Mouse (Mus musculus): ENCODE measurements around the gene Gpbp1. TPM values are rescaled to one million over a fixed set of nuclear protein-coding genes. Genes with fewer than 3 reads are reported as not detected.

Gene Gpbp1
- polyA plus RNA-seq, 1 experiment: 3.9 TPM

DNA sequence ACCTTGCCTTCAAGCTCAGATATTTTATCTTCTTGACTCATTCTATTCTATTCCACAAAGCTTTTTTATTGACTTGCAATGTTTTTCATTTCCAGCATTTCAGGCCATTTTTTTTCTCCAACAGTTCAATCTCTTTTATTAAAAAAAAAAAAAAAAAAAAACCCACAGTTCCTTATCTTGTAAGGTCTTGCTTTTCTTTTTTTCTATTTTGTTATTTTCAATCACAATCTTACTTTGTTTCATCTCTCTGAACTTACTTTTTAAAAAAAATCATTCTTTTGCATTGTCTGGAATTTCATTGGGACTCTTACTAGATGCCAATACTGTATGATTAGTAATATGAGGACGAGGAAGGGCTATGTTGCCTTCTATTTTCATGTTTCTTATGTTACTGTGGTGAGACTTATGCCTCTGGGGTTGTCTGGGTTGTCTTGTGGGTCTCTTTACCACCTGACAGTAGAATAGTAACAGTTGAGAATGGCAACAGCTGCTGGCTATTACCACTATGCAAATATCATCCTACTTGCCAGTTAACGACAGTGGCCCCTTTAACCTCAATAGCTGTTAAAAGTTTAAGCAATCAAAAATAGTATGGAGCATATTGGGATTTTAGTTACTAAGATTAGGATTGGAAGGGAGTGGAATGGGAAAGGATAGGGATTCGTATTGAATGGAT lies 19.2 kb downstream of the Gpbp1 start:
- TF ChIP-seq POLR2A (IDR thresholded peaks at IDR 0.05; ENCODE audit: borderline replicate concordance, extremely low read depth, low read depth, low read length) (no peak), CTCF (IDR thresholded peaks at IDR 0.05; ENCODE audit: insufficient read depth, low read length) (no peak)
- no peak for DNase-seq
- Histone ChIP-seq H3K4me1 (ENCODE audit: control insufficient read depth, insufficient read depth, low read length) (peaks cover 13% of the 10 kb centered on the region), H3K4me3 (replicated peaks; ENCODE audit: extremely low read depth, low read depth, low read length) (no peak overlapping the region)
- 56% methylated on average over 3 of the region's 3 CpGs for WGBS

- Histone ChIP-seq H3K4me3 (replicated peaks; ENCODE audit: extremely low read depth, low read depth, low read length) (no peak overlapping the region), H3K4me1 (ENCODE audit: control insufficient read depth, insufficient read depth, low read length) (peaks cover 5% of the 10 kb centered on the region)
- no peak for DNase-seq
- TF ChIP-seq POLR2A (IDR thresholded peaks at IDR 0.05; ENCODE audit: borderline replicate concordance, extremely low read depth, low read depth, low read length) (no peak), CTCF (IDR thresholded peaks at IDR 0.05; ENCODE audit: insufficient read depth, low read length) (no peak)
- 83% methylated on average over 3 of the region's 3 CpGs for WGBS
Observed at GRCm38 (mm10) chr13:111467350-111467749, 22.6 kb downstream of the Gpbp1 start.

GRCm38 (mm10) chr13:111461424-111461823 lies 28.5 kb downstream of the Gpbp1 start:
- no peak for DNase-seq
- Histone ChIP-seq H3K4me3 (replicated peaks; ENCODE audit: extremely low read depth, low read depth, low read length) (no peak overlapping the region), H3K4me1 (ENCODE audit: control insufficient read depth, insufficient read depth, low read length) (peaks cover under 1% of the 10 kb centered on the region; the same call in 1 of the 2 replicates)
- TF ChIP-seq POLR2A (IDR thresholded peaks at IDR 0.05; ENCODE audit: borderline replicate concordance, extremely low read depth, low read depth, low read length): no peak
- peak; percentile 42; the same call in 1 of the 2 replicates for TF ChIP-seq CTCF (IDR thresholded peaks at IDR 0.05; ENCODE audit: insufficient read depth, low read length)
- WGBS: 3% methylated on average over 1 of the region's 1 CpGs

GRCm38 (mm10) chr13:111456790-111457189 lies 33.1 kb downstream of the Gpbp1 start:
- TF ChIP-seq POLR2A (IDR thresholded peaks at IDR 0.05; ENCODE audit: borderline replicate concordance, extremely low read depth, low read depth, low read length): no peak
- TF ChIP-seq CTCF (IDR thresholded peaks at IDR 0.05; ENCODE audit: insufficient read depth, low read length): no peak
- WGBS: 57% methylated on average over 2 of the region's 2 CpGs

DNA sequence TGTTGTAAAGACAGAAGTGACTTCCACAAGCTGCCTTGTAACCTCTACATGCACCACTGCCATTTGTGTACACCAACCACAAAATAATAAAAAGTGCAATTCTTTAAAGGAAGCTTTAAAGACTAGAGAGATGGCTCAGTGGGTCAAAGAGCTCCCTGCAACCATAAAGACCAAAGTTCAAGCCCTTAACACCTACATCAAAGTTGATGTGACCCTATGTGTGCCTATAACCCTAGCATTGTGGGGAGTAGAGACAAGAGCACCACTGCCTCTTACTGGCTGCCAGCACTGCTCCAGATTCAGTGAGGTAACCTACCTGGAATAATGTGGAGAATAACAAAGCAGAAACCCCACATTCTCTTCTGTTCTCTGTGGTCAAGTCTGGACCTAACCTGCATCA lies 45.6 kb downstream of the Gpbp1 start:
- TF ChIP-seq CTCF (IDR thresholded peaks at IDR 0.05; ENCODE audit: insufficient read depth, low read length) (no peak), POLR2A (IDR thresholded peaks at IDR 0.05; ENCODE audit: borderline replicate concordance, extremely low read depth, low read depth, low read length) (no peak)
- Histone ChIP-seq H3K4me3 (replicated peaks; ENCODE audit: extremely low read depth, low read depth, low read length) (no peak overlapping the region), H3K4me1 (ENCODE audit: control insufficient read depth, insufficient read depth, low read length) (peaks cover 8% of the 10 kb centered on the region)
- DNase-seq: no peak

More at GRCm38 (mm10) chr13:111456790-111457189, 33.1 kb downstream of the Gpbp1 start:
- DNase-seq: no peak
- Histone ChIP-seq H3K4me3 (replicated peaks; ENCODE audit: extremely low read depth, low read depth, low read length) (no peak overlapping the region), H3K4me1 (ENCODE audit: control insufficient read depth, insufficient read depth, low read length) (peaks cover 5% of the 10 kb centered on the region)

DNA sequence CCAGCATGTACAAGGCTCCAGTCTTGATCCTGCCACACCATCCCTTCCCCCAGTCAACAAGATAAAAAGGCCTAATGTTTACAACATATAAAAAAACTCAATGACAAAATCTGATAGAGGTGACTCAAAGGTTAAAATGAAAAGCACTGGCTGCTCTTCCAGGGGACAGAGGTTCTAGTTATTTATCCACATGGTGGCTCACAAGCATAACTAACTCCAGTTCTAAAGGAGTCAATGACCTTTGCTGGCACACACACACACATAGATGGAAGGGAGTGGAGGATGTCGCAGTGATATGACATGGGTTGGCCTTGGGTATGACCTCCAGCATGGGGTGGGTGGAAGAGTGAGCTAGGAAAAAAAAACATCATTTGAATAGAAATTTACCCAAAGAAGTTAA lies 58.7 kb downstream of the Gpbp1 start:
- H3K4me3 ChIP-seq (replicated peaks; ENCODE audit: extremely low read depth, low read depth, low read length): no peak overlapping the region
- TF ChIP-seq POLR2A (IDR thresholded peaks at IDR 0.05; ENCODE audit: borderline replicate concordance, extremely low read depth, low read depth, low read length) (no peak), CTCF (IDR thresholded peaks at IDR 0.05; ENCODE audit: insufficient read depth, low read length) (no peak)
- no peaks in the 10 kb centered on the region for H3K4me1 ChIP-seq (ENCODE audit: control insufficient read depth, insufficient read depth, low read length)
- no peak for DNase-seq
- 79% methylated on average over 1 of the region's 1 CpGs for WGBS

DNA sequence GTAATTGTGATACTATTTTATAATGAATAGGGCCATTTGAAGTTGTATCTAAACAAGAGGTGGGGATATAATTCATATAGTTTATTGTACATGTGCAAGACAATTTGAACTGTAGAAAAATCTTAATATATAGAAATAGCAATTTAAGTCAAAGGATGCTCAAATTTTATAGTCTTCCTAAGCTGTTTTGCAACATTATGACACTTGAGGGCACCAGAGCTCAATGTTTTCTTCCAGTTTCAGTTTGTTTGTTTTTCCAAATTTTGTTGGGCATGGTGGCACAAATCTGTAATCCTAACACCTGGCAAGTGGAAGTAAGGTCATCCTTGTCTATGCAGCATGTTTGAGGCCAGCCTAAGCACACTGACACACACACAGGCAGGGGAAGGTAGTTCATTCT lies 68.6 kb downstream of the Gpbp1 start:
- no peak for TF ChIP-seq CTCF (IDR thresholded peaks at IDR 0.05; ENCODE audit: insufficient read depth, low read length)
- no peak for TF ChIP-seq POLR2A (IDR thresholded peaks at IDR 0.05; ENCODE audit: borderline replicate concordance, extremely low read depth, low read depth, low read length)
- no peak for DNase-seq
- H3K4me1 ChIP-seq (ENCODE audit: control insufficient read depth, insufficient read depth, low read length): no peaks in the 10 kb centered on the region
- H3K4me3 ChIP-seq (replicated peaks; ENCODE audit: extremely low read depth, low read depth, low read length): no peak overlapping the region

DNA sequence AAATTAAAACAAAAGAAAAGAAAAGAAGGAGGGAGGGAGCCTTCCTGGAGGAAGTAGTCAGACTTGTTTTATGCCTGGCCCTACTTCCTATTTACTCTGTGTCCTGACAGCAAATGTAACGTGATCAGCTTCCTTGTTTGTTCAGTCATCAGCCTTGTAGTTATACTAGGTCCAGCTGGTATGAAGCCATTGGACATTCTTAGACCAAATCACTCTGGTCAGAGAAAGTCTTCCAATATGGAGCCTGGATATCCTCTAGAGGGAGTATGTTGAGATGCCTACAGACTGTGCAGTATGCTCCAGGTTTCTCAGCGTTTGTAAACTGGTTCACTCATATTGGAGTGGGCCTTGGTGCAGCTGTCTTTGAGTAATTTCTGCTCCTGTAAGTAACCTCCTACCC lies 71.8 kb downstream of the Gpbp1 start:
- no peak overlapping the region for H3K4me3 ChIP-seq (replicated peaks; ENCODE audit: extremely low read depth, low read depth, low read length)
- H3K4me1 ChIP-seq (ENCODE audit: control insufficient read depth, insufficient read depth, low read length): no peaks in the 10 kb centered on the region
- TF ChIP-seq POLR2A (IDR thresholded peaks at IDR 0.05; ENCODE audit: borderline replicate concordance, extremely low read depth, low read depth, low read length): no peak
- no peak for TF ChIP-seq CTCF (IDR thresholded peaks at IDR 0.05; ENCODE audit: insufficient read depth, low read length)
- no peak for DNase-seq
- 47% methylated on average over 2 of the region's 2 CpGs for WGBS

DNA sequence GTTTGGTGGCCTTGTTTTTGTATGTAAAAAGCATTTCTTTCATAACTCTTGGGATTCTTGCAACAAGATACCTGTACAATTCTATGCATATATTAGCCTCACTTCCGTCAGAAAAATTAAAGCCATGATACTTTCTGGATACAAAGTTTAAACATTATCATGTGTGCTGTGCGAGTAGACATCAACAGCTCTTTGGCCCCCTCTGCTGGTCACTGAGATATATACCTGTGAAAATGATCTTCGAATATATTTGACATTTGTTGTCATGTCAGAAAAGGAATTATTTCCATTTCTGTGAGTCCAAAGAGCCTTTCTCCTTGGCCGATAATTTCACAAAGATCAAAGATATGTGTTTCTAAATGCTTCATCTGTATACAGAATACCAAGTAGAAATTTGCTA lies 76.8 kb downstream of the Gpbp1 start:
- WGBS: 19% methylated on average over 4 of the region's 4 CpGs
- Histone ChIP-seq H3K4me3 (replicated peaks; ENCODE audit: extremely low read depth, low read depth, low read length) (no peak overlapping the region), H3K4me1 (ENCODE audit: control insufficient read depth, insufficient read depth, low read length) (no peaks in the 10 kb centered on the region)
- no peak for TF ChIP-seq POLR2A (IDR thresholded peaks at IDR 0.05; ENCODE audit: borderline replicate concordance, extremely low read depth, low read depth, low read length)
- TF ChIP-seq CTCF (IDR thresholded peaks at IDR 0.05; ENCODE audit: insufficient read depth, low read length): no peak; the same call in 1 of the 2 replicates
- peak; percentile 48 for DNase-seq

GRCm38 (mm10) chr13:111410831-111411230 lies 79.1 kb downstream of the Gpbp1 start:
- TF ChIP-seq CTCF (IDR thresholded peaks at IDR 0.05; ENCODE audit: insufficient read depth, low read length): no peak
- no peak for TF ChIP-seq POLR2A (IDR thresholded peaks at IDR 0.05; ENCODE audit: borderline replicate concordance, extremely low read depth, low read depth, low read length)
- no peak for DNase-seq
- 1% methylated on average over 7 of the region's 7 CpGs for WGBS

More at GRCm38 (mm10) chr13:111410831-111411230, 79.1 kb downstream of the Gpbp1 start:
- H3K4me3 ChIP-seq (replicated peaks; ENCODE audit: extremely low read depth, low read depth, low read length): no peak overlapping the region
- H3K4me1 ChIP-seq (ENCODE audit: control insufficient read depth, insufficient read depth, low read length): no peaks in the 10 kb centered on the region

Data from lung, adult 2 months (tissue).